Mouse (Mus musculus): ENCODE results near the gene Mocs1.

GRCm38 (mm10) chr17:49484435-49484834 lies 56.3 kb downstream of the Mocs1 start:
- TF ChIP-seq POLR2A (IDR thresholded peaks at IDR 0.05; ENCODE audit: borderline replicate concordance, extremely low read depth, insufficient read depth, insufficient read length, poor library complexity, severe bottlenecking) (no peak), CTCF (IDR thresholded peaks at IDR 0.05; ENCODE audit: borderline replicate concordance, extremely low read depth, insufficient read depth, insufficient read length) (no peak)
